Mouse (Mus musculus): ENCODE measurements around the gene Phf1. TPM values are rescaled to one million over a fixed set of nuclear protein-coding genes. Genes with fewer than 3 reads are reported as not detected.
"Not testable (repeated sequence)": the region's sequence is repeated elsewhere in the genome, so short reads cannot be mapped to it uniquely, and the experiment has no call there.

Gene Phf1
- 1 to 10 TPM; 4.1 TPM for total RNA-seq (2021)
- long read RNA-seq, experiment 1, partial matches to known transcripts = 0 of 5 reads
- long read RNA-seq, experiment 1, other reads (novel, unspliced or antisense) = 4 of 5 reads
- long read RNA-seq, experiment 2, partial matches to known transcripts = 1 of 4 reads
- long read RNA-seq, experiment 2, other reads (novel, unspliced or antisense) = 2 of 4 reads

DNA sequence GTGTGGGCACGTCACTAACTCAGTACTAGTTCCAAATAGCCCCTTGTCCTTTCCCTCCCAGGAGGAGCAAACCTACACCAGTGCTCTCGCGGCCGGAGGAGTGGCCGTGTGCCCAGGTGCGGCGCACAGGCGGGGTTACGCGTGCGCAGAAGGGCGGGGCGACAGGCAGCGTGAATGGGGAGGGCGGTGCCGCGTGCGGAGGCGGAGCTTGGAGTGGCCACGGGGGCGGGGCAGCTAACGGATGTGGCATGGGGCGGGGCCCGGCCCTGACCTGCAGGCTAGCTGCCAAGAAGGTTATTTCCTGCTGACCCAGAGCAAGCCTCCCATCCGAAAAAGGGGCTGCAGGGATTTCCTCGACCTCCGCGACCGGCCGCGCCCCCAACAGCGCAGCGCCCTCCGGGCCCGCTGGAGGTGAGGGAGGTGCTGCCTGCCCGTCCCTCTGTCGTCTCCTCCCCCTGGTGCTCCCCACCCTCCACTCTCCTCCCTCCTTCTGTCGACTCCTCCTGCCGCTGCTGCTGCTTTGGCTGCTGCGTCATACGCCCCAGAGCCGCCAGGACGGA is at the start of gene Phf1:
Gene Phf1 (plus strand): TSS at position 214 of the 560 bp plus-strand sequence.
- intact Hi-C loops (cut with DNase I; ENCODE audit: low total_unique reads) = no loop called here
- DNase-seq = peak; percentile 97

DNA sequence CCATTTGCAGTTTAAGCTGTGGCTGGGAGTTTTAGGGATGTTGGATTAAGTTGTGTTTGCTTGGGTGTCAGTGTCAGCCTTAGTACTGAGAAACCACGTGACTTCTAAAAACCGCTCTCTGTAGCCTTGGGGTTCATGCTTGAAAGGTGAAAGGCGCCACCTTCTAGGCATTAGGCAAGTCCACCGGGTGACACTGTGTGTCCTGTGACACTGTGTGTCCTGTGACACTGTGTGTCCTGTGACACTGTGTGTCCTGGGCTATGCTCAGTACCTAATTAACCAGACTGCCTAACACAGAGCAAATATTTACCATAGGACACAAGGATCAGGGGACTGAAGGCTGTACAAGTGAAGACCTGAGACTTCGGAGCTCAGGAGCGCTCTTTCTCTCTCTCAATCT is 49.3 kb upstream of the Phf1 start:
- intact Hi-C loops (cut with DNase I; ENCODE audit: low total_unique reads) = no loop called here
- DNase-seq = no peak

DNA sequence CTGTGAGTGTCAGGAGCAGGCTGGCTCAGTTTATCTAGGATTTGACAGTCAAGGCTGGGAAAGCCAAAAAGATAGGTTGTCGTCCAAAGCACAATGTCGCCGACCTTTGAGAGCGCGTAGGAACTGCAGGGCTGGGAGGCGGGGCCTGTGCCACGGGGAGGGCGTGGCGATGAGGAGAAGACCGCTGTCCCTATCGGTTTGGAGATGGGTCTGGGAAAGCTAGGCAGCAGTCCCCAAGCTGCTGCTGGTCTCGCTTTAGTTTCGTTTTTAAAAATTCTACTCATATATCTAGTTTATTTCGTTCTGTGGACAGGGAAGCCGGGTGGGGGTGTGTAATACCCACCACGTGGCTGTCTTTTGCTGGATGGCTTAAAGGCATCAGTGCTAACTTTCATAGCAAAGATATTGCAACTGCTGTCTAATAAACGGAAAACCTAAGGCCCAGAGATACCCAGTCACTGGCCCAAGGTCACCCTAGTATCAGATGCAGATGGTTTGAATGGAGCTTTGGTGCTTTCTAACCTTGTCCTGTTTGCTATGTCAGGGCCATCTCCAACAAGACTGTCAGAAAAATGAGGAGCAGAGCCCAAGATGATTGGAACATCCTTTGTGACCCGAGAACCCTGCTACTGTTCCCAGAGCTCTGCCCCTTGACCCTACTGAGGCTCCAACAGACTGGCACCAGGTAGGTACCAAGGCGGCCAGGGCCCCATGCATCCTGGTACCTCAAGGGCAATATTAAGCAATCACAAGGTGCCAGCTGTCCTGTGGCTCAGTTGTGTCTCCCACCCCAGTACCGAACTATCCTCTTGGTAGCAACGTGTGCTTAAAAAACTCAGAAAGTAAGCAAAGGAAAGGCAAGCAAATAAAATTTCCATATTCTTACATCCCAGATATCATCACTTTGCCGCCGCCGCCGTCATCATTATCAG is 47.6 kb upstream of the Phf1 start:
- intact Hi-C loops (cut with DNase I; ENCODE audit: low total_unique reads) = loop anchor here (2.0 to 5.0 kb wide), 2 partner anchors 92 to 228 kb away; no protein-coding TSS in a partner anchor
- peak; percentile 85 for DNase-seq

DNA sequence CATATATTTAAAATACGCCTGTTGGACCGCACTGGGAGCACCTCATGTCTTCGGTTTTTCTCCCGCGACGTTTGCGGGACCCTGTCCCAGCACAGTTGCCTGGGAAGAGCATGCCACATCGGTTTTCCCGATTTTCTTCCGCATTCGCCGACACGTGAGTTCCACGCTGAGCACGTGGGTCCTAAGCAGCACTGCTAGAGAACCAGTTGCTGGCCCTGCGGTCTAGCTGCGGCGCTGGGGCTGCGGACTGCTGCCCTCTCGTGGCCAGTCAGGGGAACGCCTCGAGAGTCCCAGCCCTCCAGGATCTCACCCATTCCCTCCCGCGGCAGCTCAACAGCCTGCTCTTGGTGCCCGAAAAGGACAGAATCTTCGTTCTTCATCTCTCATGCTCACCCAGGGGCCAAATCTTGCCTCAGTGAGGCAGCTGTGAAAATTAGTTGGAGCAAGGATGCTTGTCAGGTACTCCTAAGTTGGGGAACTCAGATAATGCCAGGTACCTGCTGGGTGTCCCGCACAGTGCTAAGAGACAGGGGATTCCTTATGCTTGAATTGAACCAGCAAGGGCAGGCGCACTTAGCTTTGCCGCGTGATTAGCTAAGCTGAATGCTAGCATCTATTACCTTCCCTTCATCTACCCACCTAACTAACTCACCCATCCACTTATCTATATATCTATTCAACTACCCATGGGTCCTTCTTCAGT is 46.7 kb upstream of the Phf1 start:
- intact Hi-C loops (cut with DNase I; ENCODE audit: low total_unique reads) = loop anchor here (5.0 kb wide), 1 partner anchor 229 kb away; no protein-coding TSS in a partner anchor
- DNase-seq = peak; percentile 87

DNA sequence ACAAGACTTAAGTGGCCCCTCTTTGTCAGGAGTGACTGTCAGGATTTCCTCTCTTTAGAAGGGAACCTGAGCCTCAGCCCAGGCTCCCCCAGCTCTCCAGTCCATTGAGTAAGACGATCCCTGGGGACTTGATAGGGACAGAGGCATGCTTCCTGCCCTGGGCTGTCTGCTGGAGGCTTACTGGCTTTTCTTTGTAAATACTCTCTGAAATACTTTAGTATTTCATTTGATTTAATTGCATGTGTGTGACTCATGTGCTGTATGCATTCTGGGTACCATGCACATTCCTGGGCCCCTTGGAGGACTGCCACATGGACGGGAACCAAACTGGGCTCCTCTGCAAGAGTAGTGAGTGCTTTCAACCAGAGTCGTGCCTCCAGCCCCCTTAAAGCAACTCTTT is 44.9 kb upstream of the Phf1 start:
- DNase-seq = no peak
- intact Hi-C loops (cut with DNase I; ENCODE audit: low total_unique reads) = loop anchor here (5.0 kb wide), 1 partner anchor 231 kb away; no protein-coding TSS in a partner anchor

DNA sequence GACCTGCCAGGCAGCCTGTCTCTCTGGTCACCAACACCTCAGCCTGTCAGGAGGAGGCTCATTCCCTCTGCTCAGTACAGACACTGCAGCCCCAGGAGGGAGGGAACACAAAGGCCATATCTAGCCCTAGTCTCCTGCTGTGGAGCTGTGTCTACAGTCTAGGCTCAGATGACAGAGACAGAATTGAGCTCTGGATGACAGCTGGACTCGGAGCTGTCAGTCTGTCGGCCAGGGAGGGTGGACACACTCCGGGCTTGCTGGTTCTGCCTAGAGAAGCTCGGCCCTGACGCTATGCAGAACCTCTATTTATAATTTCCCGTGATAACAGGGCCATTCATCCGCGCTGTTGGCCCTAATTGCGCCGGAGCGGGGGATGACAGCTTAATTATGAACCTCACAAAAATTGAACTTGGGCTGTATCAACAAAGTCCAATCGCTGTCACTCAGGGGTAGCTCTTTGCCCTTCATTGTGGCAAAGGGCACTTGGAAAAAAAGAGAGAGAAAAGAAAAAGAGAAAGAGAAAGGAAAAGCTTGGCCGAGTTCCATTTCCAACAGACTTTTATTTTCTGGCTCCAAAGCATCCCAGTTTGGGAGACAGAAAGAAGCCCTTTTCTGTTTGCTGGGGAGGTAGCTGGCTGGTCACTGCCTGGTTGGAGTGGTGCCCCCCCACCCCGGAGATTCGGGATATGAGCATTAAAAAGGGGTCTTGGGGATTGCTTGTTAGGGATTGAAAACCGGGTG is 40.0 kb upstream of the Phf1 start:
- no peak for DNase-seq
- intact Hi-C loops (cut with DNase I; ENCODE audit: low total_unique reads) = loop anchor here (10.0 kb wide), 1 partner anchor 438 kb away; no protein-coding TSS in a partner anchor

DNA sequence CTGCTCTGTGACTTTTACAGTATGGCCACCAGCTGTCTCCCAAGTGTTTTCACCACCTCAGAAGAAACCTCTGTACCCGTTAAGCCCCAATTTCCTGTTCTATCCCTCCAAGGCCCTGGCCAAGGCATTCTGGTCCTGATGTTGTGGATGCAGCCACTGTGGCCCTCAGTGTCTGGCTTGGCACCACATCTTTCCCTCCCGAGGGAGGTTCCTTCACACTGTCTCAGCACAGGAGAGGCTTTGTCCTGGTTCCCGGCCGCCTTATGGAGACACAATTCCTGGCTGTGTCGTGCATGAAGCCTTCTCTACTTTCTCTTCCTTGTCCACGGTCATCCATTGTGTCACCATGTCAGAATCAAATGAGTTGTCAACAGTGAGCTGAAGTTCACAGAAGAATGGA is 39.4 kb upstream of the Phf1 start:
- no peak for DNase-seq
- intact Hi-C loops (cut with DNase I; ENCODE audit: low total_unique reads) = loop anchor here (10.0 kb wide), 1 partner anchor 439 kb away; no protein-coding TSS in a partner anchor

DNA sequence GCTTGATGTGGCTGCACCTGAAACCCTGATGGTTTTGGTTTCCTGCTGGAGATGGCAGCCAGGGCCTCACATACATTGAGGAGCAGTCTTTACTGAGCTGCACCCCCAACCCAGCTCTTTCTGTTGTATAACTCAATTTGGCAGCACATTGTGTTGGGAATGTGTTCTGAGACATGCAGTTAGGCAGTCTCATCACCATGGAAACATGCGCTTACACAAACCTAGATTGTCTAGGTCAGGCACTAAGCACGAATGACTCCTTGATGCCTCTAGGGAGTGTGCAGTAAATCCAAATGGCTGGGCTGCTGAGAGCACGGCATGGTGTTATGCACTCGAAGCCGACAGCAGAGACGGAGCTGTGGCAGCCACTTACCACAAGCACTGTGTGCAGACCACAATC is 38.5 kb upstream of the Phf1 start:
- intact Hi-C loops (cut with DNase I; ENCODE audit: low total_unique reads) = loop anchor here (10.0 kb wide), 1 partner anchor 440 kb away; no protein-coding TSS in a partner anchor
- DNase-seq = no peak

DNA sequence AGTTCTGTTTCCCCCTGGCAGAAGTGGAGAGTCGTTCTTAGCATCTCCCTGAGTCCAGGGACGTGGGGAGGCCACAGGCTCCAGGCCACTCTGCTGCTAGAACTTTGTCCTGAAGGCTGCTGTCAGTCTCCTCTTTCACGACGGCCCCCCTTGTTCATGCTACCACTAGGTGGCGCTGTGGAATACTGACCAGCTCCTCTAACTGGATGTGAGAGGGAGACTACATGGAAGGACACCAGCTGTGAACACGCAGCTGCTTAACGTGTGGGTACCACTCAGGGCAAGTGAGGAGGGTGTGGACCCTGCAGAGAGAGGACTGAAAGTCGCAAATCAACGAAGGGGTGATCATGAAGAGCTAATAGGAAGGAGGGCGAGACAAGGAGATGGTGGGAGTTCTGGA is 37.3 kb upstream of the Phf1 start:
- intact Hi-C loops (cut with DNase I; ENCODE audit: low total_unique reads) = loop anchor here (10.0 kb wide), 1 partner anchor 441 kb away; no protein-coding TSS in a partner anchor

DNA sequence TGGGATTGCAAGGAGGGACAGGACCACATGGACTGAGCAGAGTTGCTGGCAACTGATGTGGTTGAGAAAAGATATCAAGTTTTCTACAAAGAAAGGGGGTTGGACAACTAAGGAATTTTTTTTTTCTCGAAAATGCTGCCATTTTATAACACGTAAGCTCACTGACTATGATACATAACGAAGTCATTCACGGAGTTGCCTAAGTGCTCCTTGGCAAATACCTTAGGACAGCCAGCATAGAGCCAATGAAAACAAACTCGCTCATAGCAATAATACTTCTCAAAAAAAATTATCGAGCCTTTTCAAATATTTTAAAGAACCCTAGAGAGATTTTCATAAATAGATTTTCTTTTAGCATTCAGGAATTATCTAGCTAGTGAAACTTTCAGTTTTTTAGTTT is 31.9 kb upstream of the Phf1 start:
- intact Hi-C loops (cut with DNase I; ENCODE audit: low total_unique reads) = no loop called here
- no peak for DNase-seq

More for the DNA sequence above, 37.3 kb upstream of the Phf1 start:
- peak; percentile 79 for DNase-seq

DNA sequence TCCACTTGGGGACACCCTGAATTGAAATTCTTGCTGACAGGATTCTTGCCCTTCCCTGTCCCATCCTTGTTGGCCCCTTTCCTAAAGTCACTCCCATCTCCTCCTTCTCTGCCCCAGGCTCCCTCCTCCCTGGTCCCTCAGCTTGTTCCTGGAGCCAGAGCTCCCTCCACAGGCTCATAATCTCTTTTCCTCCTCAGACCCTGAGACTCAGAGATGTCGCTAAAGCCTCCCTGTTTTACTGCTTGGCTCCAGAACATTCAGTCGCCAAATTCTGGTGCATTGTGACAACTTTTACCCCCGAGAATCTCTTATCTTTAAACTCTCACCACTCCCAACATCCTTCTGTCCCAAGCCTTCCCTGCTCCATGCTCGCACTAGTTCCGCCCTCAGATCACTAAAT is 28.5 kb upstream of the Phf1 start:
- no peak for DNase-seq
- intact Hi-C loops (cut with DNase I; ENCODE audit: low total_unique reads) = no loop called here

DNA sequence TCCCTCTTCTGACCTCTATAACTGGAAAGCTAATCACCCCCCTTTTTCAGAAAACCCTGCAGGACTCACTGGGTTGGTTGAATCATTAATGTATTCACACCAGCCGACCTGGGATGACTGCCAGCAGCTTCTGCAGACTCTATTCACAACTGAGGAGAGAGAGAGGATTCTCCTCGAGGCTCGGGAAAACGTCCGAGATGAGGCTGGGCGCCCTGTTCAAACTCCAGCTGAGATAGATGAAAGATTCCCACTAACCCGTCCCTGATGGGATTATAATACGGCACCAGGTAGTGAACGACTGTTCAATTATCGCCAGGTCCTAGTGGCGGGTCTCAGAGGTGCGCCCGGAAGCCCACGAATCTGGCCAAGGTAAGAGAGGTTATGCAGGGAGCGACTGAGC is 25.3 kb upstream of the Phf1 start:
- intact Hi-C loops (cut with DNase I; ENCODE audit: low total_unique reads); DNase-seq: not testable (repeated sequence)

DNA sequence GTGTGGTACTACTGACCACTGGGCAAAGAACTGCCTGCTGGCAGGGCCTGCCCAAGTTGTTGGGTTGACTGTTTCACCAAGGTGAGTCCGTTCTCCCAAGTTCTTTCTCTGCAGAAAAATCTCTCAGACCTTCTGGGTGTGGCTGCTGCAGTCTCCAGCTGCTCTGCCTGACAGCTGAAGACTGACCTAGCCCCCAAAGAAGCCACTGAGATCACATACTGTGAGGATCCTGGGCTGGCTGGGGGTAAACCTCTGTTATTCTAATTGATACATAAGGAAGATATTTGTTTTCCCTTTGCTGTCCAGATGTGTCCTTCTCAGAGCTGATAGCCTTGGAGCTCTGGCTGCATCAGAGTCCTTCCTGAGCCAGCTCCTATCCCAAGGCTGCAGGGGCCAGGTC is 17.6 kb upstream of the Phf1 start:
- intact Hi-C loops (cut with DNase I; ENCODE audit: low total_unique reads) = no loop called here
- DNase-seq = no peak

DNA sequence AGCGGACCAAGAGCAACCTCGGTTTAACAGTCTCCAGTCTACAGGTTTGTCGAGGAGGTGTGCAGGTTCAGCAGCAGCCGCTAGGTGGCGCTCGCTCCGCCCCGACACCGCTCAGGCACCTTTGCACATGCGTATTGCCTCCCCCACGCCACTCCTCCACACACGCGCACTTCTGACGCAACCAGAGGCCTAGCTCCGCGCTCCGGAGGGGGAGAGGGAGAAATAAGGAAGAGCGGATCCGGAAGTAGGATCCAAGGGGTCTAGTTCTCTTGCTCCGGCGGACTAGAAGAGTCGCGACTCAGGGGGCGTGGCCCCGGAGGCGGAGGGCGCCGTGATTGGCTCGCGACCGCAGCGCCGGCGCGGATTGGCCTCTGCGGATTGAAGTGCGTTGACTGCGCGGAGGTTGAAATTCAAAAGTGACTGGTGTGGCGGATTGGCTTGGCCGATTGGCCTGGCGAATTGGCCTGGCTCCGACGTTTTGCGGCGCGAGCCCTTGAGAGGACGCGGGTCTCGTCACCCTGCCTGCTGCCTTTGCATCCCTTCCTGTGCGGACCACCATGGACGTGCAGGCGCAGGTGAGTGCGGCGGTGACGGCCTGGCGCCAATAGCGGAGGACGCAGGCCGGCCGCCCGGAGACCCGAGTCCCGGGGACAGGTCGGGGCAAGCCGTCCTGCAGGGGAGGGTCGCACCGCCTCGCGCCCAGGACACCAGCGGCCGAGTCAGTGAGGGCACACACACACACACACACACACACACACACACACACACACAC is 16.0 kb upstream of the Phf1 start, which contains the start of gene Kifc5b:
Gene Kifc5b (plus strand): TSS at position 381 of the 772 bp plus-strand sequence.
- intact Hi-C loops (cut with DNase I; ENCODE audit: low total_unique reads) = no loop called here
- DNase-seq = peak; percentile 99

DNA sequence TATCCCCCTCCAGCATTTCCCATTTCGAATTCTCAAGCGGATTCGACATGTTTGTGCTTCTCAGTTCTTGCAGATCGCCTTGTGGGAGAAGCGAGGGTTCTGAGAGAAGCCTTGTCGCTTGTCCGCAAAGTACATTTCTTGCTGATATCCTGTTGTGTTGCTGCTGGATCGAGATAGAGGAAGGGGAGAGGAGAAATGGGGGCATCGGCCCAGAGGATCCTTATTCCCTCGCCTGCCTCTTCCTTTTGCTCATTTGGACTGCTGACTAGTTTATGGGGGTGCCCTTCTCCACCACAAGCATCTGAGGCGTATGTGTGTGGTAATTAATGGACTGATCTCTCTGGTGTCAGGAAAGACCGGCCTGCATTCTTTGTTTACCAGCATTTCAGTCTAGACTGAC is 15.3 kb upstream of the Phf1 start:
- DNase-seq; intact Hi-C loops (cut with DNase I; ENCODE audit: low total_unique reads): not testable (repeated sequence)

DNA sequence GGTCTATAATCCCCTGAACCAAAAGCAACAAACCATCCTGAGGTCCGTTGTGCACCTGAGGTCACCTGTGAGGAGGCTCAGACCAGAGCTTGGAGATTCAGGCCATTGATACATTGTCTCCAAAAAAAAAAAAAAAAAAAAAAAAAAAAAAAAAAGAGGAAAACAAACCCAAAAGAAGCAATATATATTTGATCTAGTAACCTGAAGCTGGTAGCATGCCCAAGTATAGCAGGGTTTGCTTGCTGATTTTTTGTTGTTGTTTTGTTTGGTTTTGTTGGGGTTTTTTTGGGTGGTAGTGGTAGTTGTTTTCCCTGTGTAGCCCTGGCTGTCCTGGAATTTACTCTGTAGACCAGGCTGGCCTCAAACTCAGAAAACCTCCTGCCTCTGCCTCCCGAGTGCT is 14.5 kb upstream of the Phf1 start:
- intact Hi-C loops (cut with DNase I; ENCODE audit: low total_unique reads) = no loop called here

DNA sequence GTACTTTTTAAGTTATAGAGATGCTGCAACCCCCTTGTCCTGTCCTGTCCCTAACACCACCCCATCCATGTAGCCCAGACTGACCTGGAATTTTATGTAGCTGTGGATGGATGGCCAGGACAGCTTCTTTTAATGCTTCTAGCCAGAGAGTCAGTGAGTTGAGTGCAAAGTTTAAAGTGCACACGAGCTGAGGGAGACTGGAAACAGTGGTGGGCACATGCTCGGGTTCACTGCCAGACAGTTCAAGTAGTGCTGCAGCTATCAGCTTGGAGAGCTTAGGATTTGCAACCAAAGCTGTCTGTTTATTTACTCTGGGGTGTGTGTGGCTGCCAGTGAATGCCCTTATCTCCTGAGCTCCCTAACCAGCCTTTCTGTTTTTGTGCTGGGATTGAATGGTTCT is 13.3 kb upstream of the Phf1 start:
- intact Hi-C loops (cut with DNase I; ENCODE audit: low total_unique reads) = not testable (repeated sequence)

More for the DNA sequence above, 14.5 kb upstream of the Phf1 start:
- no peak for DNase-seq

DNA sequence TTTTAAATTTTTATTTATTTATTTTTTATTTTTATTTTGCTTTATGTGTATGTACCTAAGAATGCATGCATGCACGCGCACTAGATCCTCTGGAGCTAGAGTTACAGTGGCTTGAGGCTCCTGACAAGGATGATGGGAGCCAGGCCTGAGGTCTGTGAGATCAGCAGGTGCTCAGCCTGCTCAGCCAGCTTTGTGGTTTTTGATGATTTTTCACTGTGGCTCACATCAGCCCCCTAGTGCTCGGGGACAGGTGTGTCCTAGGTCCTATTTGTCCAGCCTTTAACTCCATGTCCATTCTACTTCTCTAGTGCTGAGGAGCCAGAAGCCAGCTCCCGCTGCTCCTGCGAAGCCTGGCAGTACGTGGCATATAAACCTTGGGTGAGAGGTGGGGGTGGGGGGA is 10.5 kb upstream of the Phf1 start:
- intact Hi-C loops (cut with DNase I; ENCODE audit: low total_unique reads); DNase-seq: not testable (repeated sequence)

More for the DNA sequence above, 13.3 kb upstream of the Phf1 start:
- not testable (repeated sequence) for DNase-seq
